Mouse (Mus musculus) lung, adult 2 months (tissue): ENCODE data around the gene Slc9a4.

Source experiments
- CTCF ChIP-seq: fragments of 200-500 bp; IDR thresholded peaks from 2 replicates; pipeline ENCODE4 v1.5.1; 2011; ENCODE audit warnings: mild to moderate bottlenecking, low read length, control low read depth; ENCODE audit not compliant: insufficient read depth
- POLR2A ChIP-seq: fragments of 200-500 bp; IDR thresholded peaks from 2 replicates; pipeline ENCODE4 v1.6.1; 2011; ENCODE audit warnings: low read depth, mild to moderate bottlenecking, control low read depth, low read length, borderline replicate concordance; ENCODE audit errors: extremely low read depth

GRCm38 (mm10) chr1:40657035-40657434 is 77.2 kb downstream of the Slc9a4 start:
- TF ChIP-seq CTCF (no peak), POLR2A (no peak)
